Comparison of ENCODE assay signal across 30 mouse cellular contexts in the genomic region with DNA sequence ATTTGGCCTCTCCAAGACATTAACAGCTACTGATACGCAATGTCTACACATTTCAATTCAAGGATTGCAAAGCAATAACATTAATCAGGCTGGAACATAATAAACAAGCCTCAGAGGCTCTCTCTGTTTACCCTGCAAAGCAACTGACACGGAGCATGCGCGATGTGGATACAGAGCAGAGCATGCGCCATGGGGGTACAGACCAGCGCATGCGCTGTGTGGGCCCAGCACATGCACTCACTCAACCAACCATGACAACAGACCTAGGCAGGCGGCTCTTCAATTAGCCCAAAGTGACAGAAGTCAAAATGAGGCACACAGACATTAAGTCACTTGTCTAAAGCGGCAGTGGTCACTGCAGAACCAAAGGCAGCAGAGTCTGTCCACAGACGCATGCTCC.
DNase-seq lines count a peak whose midpoint lies in the region; ATAC-seq and TF ChIP-seq lines count a peak whose summit lies in the region.
"Had no signal": no experiment of that assay in that cellular context is flagged by ENCODE, and none has a peak within 500 bp of the region (broad histone marks: within the 10 kb centered on the region; RNA-seq: fewer than 3 reads in every experiment).

No protein-coding gene starts in this region.

- no peak for TF ChIP-seq POLR2A in kidney, adult 2 months (IDR thresholded peaks at IDR 0.05; ENCODE audit: low read depth, low read length)
- TF ChIP-seq POLR2A in testis, adult 2 months (IDR thresholded peaks at IDR 0.05; ENCODE audit: control insufficient read depth, low read depth, low read length) = peak; percentile 70; the same call in 1 of the 2 replicates

- H3K4me3 ChIP-seq in embryonic facial prominence, embryonic 12.5 days = no peak overlapping the region
- no peak overlapping the region for H3K4me3 ChIP-seq in embryonic facial prominence, embryonic 10.5 days
- no peak overlapping the region for H3K4me3 ChIP-seq in kidney, embryonic 15.5 days (replicated peaks)
- H3K4me3 ChIP-seq in kidney, adult 2 months (ENCODE audit: insufficient read depth, low read depth, low read length) = no peak overlapping the region
- no peak overlapping the region for H3K4me3 ChIP-seq in midbrain, embryonic 11.5 days (ENCODE audit: low read depth, low read length)
- no peak overlapping the region for H3K4me3 ChIP-seq in midbrain, embryonic 16.5 days (ENCODE audit: low read depth, low read length)
- H3K4me3 ChIP-seq in testis, adult 2 months (ENCODE audit: control insufficient read depth, low read depth, low read length) = peak overlapping the region; percentile 58; the same call in 1 of the 2 replicates
- H3K4me3 ChIP-seq: embryonic facial prominence, embryonic 13.5 days; embryonic facial prominence, embryonic 15.5 days; erythroblast, embryonic 14.5 days; forebrain, embryonic 10.5 days; forebrain, embryonic 13.5 days; forebrain, embryonic 15.5 days had no signal

- no peaks in the 10 kb centered on the region for H3K36me3 ChIP-seq in embryonic facial prominence, embryonic 12.5 days
- H3K36me3 ChIP-seq in embryonic facial prominence, embryonic 10.5 days (replicated peaks) = no peaks in the 10 kb centered on the region
- H3K36me3 ChIP-seq in kidney, embryonic 15.5 days = no peaks in the 10 kb centered on the region
- no peaks in the 10 kb centered on the region for H3K36me3 ChIP-seq in kidney, adult 2 months (ENCODE audit: control insufficient read depth, insufficient read depth, low read length)
- no peaks in the 10 kb centered on the region for H3K36me3 ChIP-seq in midbrain, embryonic 11.5 days (ENCODE audit: control insufficient read depth, insufficient read depth, low read length)
- H3K36me3 ChIP-seq in midbrain, embryonic 16.5 days (ENCODE audit: control insufficient read depth, insufficient read depth, low read length) = no peaks in the 10 kb centered on the region
- no peaks in the 10 kb centered on the region for H3K36me3 ChIP-seq in testis, adult 2 months (ENCODE audit: control insufficient read depth, insufficient read depth, low read length)
- H3K36me3 ChIP-seq: embryonic facial prominence, embryonic 13.5 days; embryonic facial prominence, embryonic 15.5 days; forebrain, embryonic 10.5 days; forebrain, embryonic 15.5 days; G1E had no signal

- DNase-seq in embryonic facial prominence, embryonic 10.5 days (ENCODE audit: low spot score) = no peak
- DNase-seq in kidney, adult 2 months = no peak
- peak; percentile 67 for DNase-seq in midbrain, embryonic 11.5 days (ENCODE audit: low spot score, missing footprints)
- DNase-seq in testis, postnatal 14 days (ENCODE audit: low spot score) = no peak
- DNase-seq: adrenal gland, adult 2 months; adrenal gland, postnatal 10 days; adrenal gland, postnatal 25 days; B cell, adult 2 months; cerebellum, adult 11 months; cerebellum, adult 18-20 months; cerebellum, adult 8-10 months; cerebellum, adult 9-11 months; cerebellum, postnatal 14 days; cerebellum, postnatal 36 days; embryo, embryonic 11 days; forebrain, postnatal 0 days had no signal

- no peak overlapping the region for H3K9ac ChIP-seq in embryonic facial prominence, embryonic 12.5 days
- H3K9ac ChIP-seq in kidney, embryonic 15.5 days = no peak overlapping the region
- no peak overlapping the region for H3K9ac ChIP-seq in midbrain, embryonic 11.5 days (ENCODE audit: low read length)
- H3K9ac ChIP-seq in midbrain, embryonic 16.5 days (ENCODE audit: low read depth, low read length) = no peak overlapping the region
- H3K9ac ChIP-seq: embryonic facial prominence, embryonic 13.5 days; embryonic facial prominence, embryonic 15.5 days; forebrain, embryonic 13.5 days; forebrain, embryonic 15.5 days; forebrain, postnatal 0 days had no signal

- H3K27me3 ChIP-seq in embryonic facial prominence, embryonic 12.5 days = no peaks in the 10 kb centered on the region
- H3K27me3 ChIP-seq in embryonic facial prominence, embryonic 10.5 days (replicated peaks; ENCODE audit: low read depth, poor library complexity, severe bottlenecking) = no peaks in the 10 kb centered on the region
- no peaks in the 10 kb centered on the region for H3K27me3 ChIP-seq in kidney, embryonic 15.5 days
- no peaks in the 10 kb centered on the region for H3K27me3 ChIP-seq in kidney, adult 2 months (replicated peaks; ENCODE audit: control insufficient read depth, insufficient read depth, low read length)
- no peaks in the 10 kb centered on the region for H3K27me3 ChIP-seq in midbrain, embryonic 11.5 days (ENCODE audit: control insufficient read depth, insufficient read depth, low read length)
- H3K27me3 ChIP-seq in midbrain, embryonic 16.5 days (ENCODE audit: control insufficient read depth, insufficient read depth, low read depth, low read length) = no peaks in the 10 kb centered on the region
- no peaks in the 10 kb centered on the region for H3K27me3 ChIP-seq in testis, adult 2 months (ENCODE audit: control insufficient read depth, insufficient read depth, low read length)
- H3K27me3 ChIP-seq: CH12.LX; embryonic facial prominence, embryonic 13.5 days; embryonic facial prominence, embryonic 15.5 days; forebrain, embryonic 13.5 days; forebrain, embryonic 15.5 days; Patski had no signal

- no peaks in the 10 kb centered on the region for H3K4me1 ChIP-seq in embryonic facial prominence, embryonic 12.5 days
- no peaks in the 10 kb centered on the region for H3K4me1 ChIP-seq in embryonic facial prominence, embryonic 10.5 days
- H3K4me1 ChIP-seq in kidney, embryonic 15.5 days = peaks cover 7% of the 10 kb centered on the region
- peaks cover 12% of the 10 kb centered on the region for H3K4me1 ChIP-seq in kidney, adult 2 months (ENCODE audit: control insufficient read depth, insufficient read depth, low read length)
- H3K4me1 ChIP-seq in midbrain, embryonic 11.5 days (ENCODE audit: control insufficient read depth, insufficient read depth, low read length) = no peaks in the 10 kb centered on the region
- no peaks in the 10 kb centered on the region for H3K4me1 ChIP-seq in midbrain, embryonic 16.5 days (ENCODE audit: control insufficient read depth, insufficient read depth, low read length)
- H3K4me1 ChIP-seq in testis, adult 2 months (ENCODE audit: control insufficient read depth, insufficient read depth, low read length) = peaks cover 3% of the 10 kb centered on the region
- H3K4me1 ChIP-seq: embryonic facial prominence, embryonic 13.5 days; embryonic facial prominence, embryonic 15.5 days; forebrain, embryonic 10.5 days; forebrain, embryonic 13.5 days; forebrain, embryonic 15.5 days had no signal

- 0 out of 2 replicates have a peak, but pooled peaks have one; percentile 52 for ATAC-seq in embryonic facial prominence, embryonic 12.5 days (ENCODE audit: insufficient number of reproducible peaks, insufficient read depth, low FRiP score, low TSS enrichment)
- ATAC-seq in kidney, embryonic 15.5 days (replicated peaks; ENCODE audit: low FRiP score) = peak; percentile 65; the same call in 1 of the 2 replicates
- ATAC-seq in midbrain, embryonic 11.5 days (ENCODE audit: low FRiP score) = no peak
- no peak for ATAC-seq in midbrain, embryonic 16.5 days
- ATAC-seq: CD4-positive, CD25-positive, alpha-beta regulatory T cell, adult 4 months; forebrain, embryonic 13.5 days; forebrain, embryonic 15.5 days; forebrain, postnatal 0 days; Patski had no signal

- no peak overlapping the region for H3K4me2 ChIP-seq in embryonic facial prominence, embryonic 12.5 days (replicated peaks)
- no peak overlapping the region for H3K4me2 ChIP-seq in kidney, embryonic 15.5 days
- H3K4me2 ChIP-seq in midbrain, embryonic 11.5 days = no peak overlapping the region
- no peak overlapping the region for H3K4me2 ChIP-seq in midbrain, embryonic 16.5 days (ENCODE audit: low read length)
- H3K4me2 ChIP-seq: embryonic facial prominence, embryonic 13.5 days; embryonic facial prominence, embryonic 15.5 days; forebrain, embryonic 13.5 days; forebrain, embryonic 15.5 days had no signal

- H3K9me3 ChIP-seq in embryonic facial prominence, embryonic 12.5 days = no peaks in the 10 kb centered on the region
- H3K9me3 ChIP-seq in embryonic facial prominence, embryonic 10.5 days = peaks cover 3% of the 10 kb centered on the region; the same call in 1 of the 2 replicates
- peaks cover 3% of the 10 kb centered on the region; the same call in 1 of the 2 replicates for H3K9me3 ChIP-seq in kidney, embryonic 15.5 days (replicated peaks)
- H3K9me3 ChIP-seq in midbrain, embryonic 11.5 days (ENCODE audit: control insufficient read depth, low read length) = peaks cover 3% of the 10 kb centered on the region; the same call in 1 of the 2 replicates
- H3K9me3 ChIP-seq in midbrain, embryonic 16.5 days (replicated peaks; ENCODE audit: control insufficient read depth, low read length, poor library complexity, severe bottlenecking) = no peaks in the 10 kb centered on the region
- H3K9me3 ChIP-seq: embryonic facial prominence, embryonic 13.5 days; embryonic facial prominence, embryonic 15.5 days; forebrain, embryonic 15.5 days had no signal

- 86% methylated on average over 10 of the region's 10 CpGs for WGBS in embryonic facial prominence, embryonic 12.5 days
- WGBS in embryonic facial prominence, embryonic 10.5 days = 90% methylated on average over 10 of the region's 10 CpGs
- WGBS in kidney, embryonic 15.5 days = 83% methylated on average over 10 of the region's 10 CpGs
- WGBS in kidney, adult 2 months = 82% methylated on average over 10 of the region's 10 CpGs
- WGBS in midbrain, embryonic 11.5 days = 90% methylated on average over 10 of the region's 10 CpGs
- 93% methylated on average over 10 of the region's 10 CpGs for WGBS in midbrain, embryonic 16.5 days

- TF ChIP-seq CTCF in kidney, adult 2 months (conservative IDR thresholded peaks at IDR 0.05; ENCODE audit: insufficient read depth, insufficient read length, low read depth, low read length) = no peak
- no peak for TF ChIP-seq CTCF in testis, adult 2 months (IDR thresholded peaks at IDR 0.05; ENCODE audit: control insufficient read depth, insufficient read depth, insufficient replicate concordance, low read depth, low read length)

- no peak overlapping the region for H3K27ac ChIP-seq in embryonic facial prominence, embryonic 12.5 days
- no peak overlapping the region for H3K27ac ChIP-seq in embryonic facial prominence, embryonic 10.5 days (replicated peaks)
- no peak overlapping the region for H3K27ac ChIP-seq in kidney, embryonic 15.5 days
- no peak overlapping the region for H3K27ac ChIP-seq in kidney, adult 2 months (ENCODE audit: insufficient read depth, low read depth, low read length)
- no peak overlapping the region for H3K27ac ChIP-seq in midbrain, embryonic 11.5 days (ENCODE audit: low read depth, low read length)
- no peak overlapping the region for H3K27ac ChIP-seq in midbrain, embryonic 16.5 days (ENCODE audit: low read length)
- H3K27ac ChIP-seq in testis, adult 2 months (ENCODE audit: control insufficient read depth, insufficient read depth, low read depth, low read length) = peak overlapping the region; percentile 52; the same call in 1 of the 2 replicates
- H3K27ac ChIP-seq: embryonic facial prominence, embryonic 13.5 days; embryonic facial prominence, embryonic 15.5 days; forebrain, embryonic 10.5 days; forebrain, embryonic 13.5 days; forebrain, embryonic 15.5 days had no signal

Comparison
In these comparisons a context has a peak if more than half of its experiments do, and no peak if none do; other contexts are left out.
1. ATAC-seq: peak in embryonic facial prominence, embryonic 12.5 days (single experiment) and kidney, embryonic 15.5 days (single experiment); none in midbrain, embryonic 11.5 days (single experiment) and midbrain, embryonic 16.5 days (single experiment).